Mouse (Mus musculus): ENCODE measurements around the gene Hmgb4.

- TF ChIP-seq CTCF (IDR thresholded peaks at IDR 0.05; ENCODE audit: low read depth) (no peak), EP300 (IDR thresholded peaks at IDR 0.05; ENCODE audit: low read depth) (no peak)
Measured at GRCm38 (mm10) chr4:128272501-128272900, 11.7 kb upstream of the Hmgb4 start.

All from liver, embryonic 14.5 days (tissue).